Mouse (Mus musculus) lung, postnatal 0 days (tissue): ENCODE results near the gene Klhl25.

ENCODE experiments used
- CTCF ChIP-seq: IDR thresholded peaks from 2 replicates; pipeline ENCODE4 v1.5.1; 2016; ENCODE audit warnings: antibody characterized with exemption, mild to moderate bottlenecking
- EP300 ChIP-seq: IDR thresholded peaks from 2 replicates; pipeline ENCODE4 v1.6.1; 2016; ENCODE audit warnings: antibody characterized with exemption, mild to moderate bottlenecking, control low read depth

DNA sequence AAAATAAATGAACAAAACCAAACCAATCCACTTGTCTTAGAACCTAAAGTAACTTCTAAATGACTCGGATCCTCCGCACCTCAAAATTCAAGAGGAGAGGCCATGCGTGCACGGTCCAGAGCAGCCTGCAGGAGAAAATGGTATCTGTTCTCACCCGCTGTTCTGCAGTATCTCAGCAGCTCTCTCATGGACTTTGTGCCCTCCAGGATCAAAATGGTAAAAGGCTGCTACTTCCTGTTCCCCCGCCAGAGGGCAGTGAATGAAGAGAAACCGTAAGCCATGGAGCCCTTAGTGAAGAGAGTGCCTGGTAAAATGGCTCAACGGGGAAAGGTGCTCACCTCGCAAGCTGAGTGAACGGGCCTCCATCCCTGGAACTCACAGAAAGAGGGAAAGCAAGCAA lies 20.3 kb upstream of the Klhl25 start:
- TF ChIP-seq EP300: no peak
- peak; percentile 87 for TF ChIP-seq CTCF
